Mouse (Mus musculus) myocyte (in vitro differentiated cells): ENCODE data around the gene Nrd1.

Experiments
- CEBPB ChIP-seq: IDR thresholded peaks from 2 replicates; pipeline ENCODE4 v1.6.1; 2011; ENCODE audit warnings: mild to moderate bottlenecking, moderate library complexity; ENCODE audit not compliant: poor library complexity, insufficient read depth, severe bottlenecking
- E2F4 ChIP-seq: IDR thresholded peaks from one replicate; pipeline ENCODE4 v1.6.1; 2011; ENCODE audit warnings: mild to moderate bottlenecking, control low read depth, moderate library complexity; ENCODE audit not compliant: insufficient read depth
- MAX ChIP-seq: IDR thresholded peaks from one replicate; pipeline ENCODE4 v1.6.1; 2011; ENCODE audit warnings: low read depth, mild to moderate bottlenecking, control low read depth
- MYOD1 ChIP-seq, 3 experiments: IDR thresholded peaks; one replicate each; pipeline ENCODE4 v1.6.1; 2011; ENCODE audit warnings: control low read depth in 2 of 3, low read depth in 2 of 3, mild to moderate bottlenecking in 2 of 3, moderate library complexity in 1 of 3; ENCODE audit not compliant: insufficient read length in 2 of 3, control insufficient read depth in 1 of 3
- POLR2A ChIP-seq: IDR thresholded peaks from one replicate; pipeline ENCODE4 v1.6.1; 2011; ENCODE audit warnings: low read depth, mild to moderate bottlenecking, control low read depth, moderate library complexity; ENCODE audit not compliant: insufficient read length
- SRF ChIP-seq: IDR thresholded peaks from one replicate; pipeline ENCODE4 v1.6.1; 2011; ENCODE audit warnings: low read depth; ENCODE audit not compliant: control insufficient read depth, insufficient read length

DNA sequence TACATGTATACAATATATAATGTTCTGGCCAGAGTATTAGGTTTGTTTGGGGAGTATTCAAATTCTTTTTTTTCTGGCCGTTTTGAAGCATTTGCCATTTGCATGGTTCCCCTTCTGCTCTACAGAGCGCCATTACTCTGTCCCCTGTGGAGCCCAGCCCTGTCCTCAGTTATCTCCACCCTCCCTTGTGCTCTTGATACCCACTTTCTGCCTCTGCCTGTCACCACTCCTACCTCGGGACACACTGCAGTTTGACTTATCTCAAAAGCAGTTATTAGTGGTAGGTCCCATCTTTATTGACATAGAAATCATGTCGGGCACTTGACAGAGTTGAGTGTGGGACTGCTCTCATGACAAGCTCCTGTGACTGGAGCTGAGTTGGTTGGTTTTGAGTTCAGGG lies 42.3 kb downstream of the Nrd1 start:
- TF ChIP-seq POLR2A (no peak), SRF (no peak), MYOD1 (IDR thresholded peaks at IDR 0.05; ENCODE audit: control insufficient read depth in 1 of 3, insufficient read length in 2 of 3, low read depth in 2 of 3) (no peak), E2F4 (no peak), MAX (no peak), CEBPB (no peak)
